Mouse (Mus musculus): ENCODE results near the gene Rab3c.

The Rab3c gene

GRCm38 (mm10) chr13:110018431-110018901 lies 262.3 kb downstream of the Rab3c start:
- DNase-seq, result peak; percentile 80

GRCm38 (mm10) chr13:110012029-110012428 lies 268.8 kb downstream of the Rab3c start:
- DNase-seq, result no peak

- DNase-seq, result no peak
Measured at GRCm38 (mm10) chr13:110010876-110011275, 269.9 kb downstream of the Rab3c start.

- no peak for DNase-seq
Measured at GRCm38 (mm10) chr13:110008539-110008938, 272.3 kb downstream of the Rab3c start.

- DNase-seq, result no peak
Measured at GRCm38 (mm10) chr13:110006106-110006781, 274.6 kb downstream of the Rab3c start.
